Mouse (Mus musculus) ES-CJ7 (cell line): ENCODE data around the gene Ccnd1.

Experiments used
- DNase-seq: peaks from one replicate; pipeline ENCODE4 v3.0.0; 2011; ENCODE audit warnings: low read depth, low spot score

Gene Ccnd1

DNA sequence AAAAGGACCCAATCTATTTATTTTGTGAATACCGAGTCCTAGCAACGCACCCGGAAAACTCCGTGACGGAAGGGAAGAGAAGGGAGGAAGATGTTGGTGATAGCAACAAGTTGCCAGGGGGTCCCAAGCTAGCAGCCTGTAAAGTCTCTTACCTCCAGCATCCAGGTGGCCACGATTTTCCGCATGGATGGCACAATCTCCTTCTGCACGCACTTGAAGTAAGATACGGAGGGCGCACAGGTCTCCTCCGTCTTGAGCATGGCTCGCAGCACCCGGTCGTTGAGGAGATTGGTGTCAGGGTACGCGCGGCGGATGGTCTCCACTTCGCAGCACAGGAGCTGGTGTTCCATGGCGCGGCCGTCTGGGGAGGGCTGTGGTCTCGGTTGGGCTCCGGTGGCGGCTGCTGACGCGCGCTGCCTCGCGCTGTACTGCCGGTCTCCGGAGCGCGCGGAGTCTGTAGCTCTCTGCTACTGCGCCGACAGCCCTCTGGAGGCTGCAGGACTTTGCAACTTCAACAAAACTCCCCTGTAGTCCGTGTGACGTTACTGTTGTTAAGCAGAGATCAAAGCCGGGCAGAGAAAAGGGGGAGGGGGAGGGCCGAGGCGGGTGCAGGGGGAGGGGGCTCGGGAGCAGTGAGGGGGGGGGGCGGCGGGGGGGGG, at the start of gene Ccnd1:
Ccnd1 (minus strand) TSS at position 582 of the 659 bp plus-strand sequence.
- DNase-seq: peak; percentile 96

DNA sequence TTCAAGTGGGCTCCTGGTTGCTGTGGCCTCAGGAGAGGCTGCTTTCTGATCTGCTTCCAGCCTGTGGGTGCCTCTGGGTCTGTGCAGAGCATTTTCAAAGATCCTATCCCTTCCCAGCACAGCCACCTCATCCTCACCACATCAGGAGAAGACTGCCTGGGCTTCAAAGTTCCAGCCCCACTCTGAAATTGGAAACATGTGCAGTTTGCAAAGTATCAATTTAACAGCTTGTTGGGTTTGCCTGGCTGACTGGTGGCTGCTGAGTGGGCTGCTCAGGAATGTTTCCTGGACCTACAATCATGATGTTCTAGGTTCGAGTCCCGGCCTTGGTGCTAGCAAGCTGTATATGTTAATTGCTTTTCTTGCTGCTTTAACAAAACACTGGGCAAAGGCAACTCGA, 49.1 kb upstream of the Ccnd1 start:
- no peak for DNase-seq

DNA sequence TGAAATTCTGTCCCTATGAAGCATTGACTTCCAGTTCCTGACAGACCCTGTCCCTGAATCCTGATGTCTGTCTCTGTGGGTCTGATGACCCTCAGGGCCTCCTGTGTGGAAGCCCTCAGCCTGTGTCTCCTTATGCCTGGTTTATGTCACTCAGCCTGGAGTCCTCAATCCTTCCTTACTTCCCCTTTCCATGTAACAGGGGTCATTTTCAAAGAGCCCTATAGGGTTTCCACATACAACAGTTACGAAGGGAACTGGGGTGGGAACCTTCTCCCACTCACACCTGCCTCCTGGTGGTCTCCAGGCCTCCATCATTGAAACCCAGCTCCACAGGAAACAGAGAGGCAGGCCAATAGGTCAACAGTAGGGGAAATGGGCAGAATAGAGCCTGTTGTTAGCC, 45.4 kb upstream of the Ccnd1 start:
- DNase-seq: no peak

DNA sequence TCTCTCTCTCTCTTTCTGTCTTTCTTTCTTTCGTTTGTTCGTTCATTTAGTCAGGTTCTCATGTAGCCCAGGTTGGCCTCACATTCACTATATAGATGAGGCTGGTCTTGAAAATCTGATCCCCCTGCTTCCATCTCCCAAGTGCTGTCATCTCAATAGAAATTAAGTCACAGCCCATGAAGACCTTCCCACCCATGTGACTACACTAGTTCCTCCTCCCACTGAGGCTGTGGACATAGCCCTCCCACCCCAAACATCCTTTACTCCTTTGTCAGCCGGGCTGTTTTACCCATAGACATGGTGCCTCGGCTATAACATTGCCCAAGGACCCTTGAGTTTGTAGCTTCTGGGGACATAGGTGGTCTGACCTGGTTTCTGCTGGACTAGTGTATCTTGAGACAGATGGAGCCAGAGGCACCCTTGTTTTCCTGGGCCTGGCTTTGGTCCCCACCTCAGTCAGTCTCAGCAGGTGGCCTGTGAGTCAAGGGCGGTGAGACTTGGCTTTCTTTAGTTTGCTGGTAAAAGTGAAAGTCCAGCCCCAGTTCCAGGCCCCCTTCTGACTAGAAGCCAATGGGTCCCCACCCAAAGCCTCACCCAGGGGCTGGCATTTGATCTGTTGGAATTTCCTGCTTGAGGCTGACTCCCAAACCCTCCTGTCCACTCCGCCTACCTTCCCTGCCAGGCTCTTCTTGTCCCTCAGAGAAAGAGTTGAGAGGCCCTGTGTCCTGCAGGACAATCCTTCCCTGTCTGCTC, 42.8 kb upstream of the Ccnd1 start:
- peak; percentile 9 for DNase-seq

DNA sequence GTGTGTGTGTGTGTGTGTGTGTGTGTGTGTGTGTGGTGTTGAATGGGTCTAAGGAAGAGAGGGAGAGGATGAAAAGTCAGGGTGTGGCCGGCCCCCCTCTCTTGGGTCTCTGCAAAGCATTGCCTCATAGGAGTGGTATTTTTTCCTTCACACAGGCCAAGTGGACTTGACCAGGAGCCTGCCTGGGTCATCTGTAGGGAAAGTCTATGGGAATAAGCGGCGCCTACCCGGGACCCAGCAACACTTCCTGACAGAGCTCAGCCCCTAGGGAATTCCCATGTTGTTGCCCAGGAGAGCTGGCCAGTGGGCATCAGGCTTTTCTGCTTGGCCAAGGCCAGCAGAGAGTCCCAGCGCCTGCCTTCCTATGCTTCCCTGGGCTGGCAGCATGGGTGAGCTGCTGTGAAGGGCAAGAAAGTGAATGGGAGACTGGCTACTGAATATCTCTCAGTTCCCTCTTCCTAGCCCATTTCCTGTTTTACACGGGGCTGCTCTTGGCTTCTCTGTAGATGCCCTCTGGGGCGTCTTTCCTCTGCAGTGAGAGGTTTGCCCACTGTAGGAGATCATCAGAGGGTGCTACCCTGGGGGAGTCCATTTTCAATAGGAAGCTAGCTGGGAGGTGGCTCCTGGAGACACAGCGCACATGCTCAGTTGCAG, 41.8 kb upstream of the Ccnd1 start:
- DNase-seq: no peak

DNA sequence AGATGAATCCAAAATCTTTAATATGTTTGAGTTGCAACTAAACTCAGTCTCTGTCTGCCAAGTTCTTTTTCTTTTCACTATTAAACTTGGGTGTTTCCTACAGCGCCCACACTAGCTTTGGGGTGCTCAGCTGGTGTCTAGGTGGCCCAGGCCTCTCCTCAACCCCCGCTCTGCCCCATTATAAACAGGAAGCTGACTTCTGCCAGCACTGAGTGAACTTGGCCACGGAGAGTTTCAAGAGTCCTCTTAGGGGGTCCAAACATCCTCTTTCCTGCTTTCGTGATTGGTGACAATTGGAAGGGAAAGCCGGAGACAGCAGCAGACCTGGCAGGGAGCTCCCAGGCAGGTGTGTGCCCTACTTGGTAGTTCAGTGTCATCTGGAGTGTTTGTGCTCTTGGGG, 40.1 kb upstream of the Ccnd1 start:
- DNase-seq: no peak

DNA sequence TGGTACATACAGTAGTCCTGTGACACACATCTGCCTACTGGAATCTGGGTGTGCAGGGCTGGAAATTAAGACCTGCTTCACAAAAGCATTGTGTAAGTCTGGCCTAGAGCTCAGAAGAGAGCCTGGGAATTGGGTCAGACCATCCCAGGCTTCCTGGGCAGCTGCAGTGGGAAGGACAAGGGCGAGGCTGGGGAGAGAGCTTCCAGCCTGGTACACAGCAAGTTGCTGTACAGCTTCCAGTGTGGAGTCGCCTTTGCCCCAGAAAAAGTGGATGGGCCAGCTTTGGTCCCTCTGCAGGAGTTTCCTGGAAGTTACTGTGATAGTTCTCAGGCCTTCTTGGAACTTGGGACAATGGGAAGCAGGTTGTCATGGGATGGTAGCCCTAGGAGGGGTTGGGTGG, 37.4 kb upstream of the Ccnd1 start:
- DNase-seq: no peak

DNA sequence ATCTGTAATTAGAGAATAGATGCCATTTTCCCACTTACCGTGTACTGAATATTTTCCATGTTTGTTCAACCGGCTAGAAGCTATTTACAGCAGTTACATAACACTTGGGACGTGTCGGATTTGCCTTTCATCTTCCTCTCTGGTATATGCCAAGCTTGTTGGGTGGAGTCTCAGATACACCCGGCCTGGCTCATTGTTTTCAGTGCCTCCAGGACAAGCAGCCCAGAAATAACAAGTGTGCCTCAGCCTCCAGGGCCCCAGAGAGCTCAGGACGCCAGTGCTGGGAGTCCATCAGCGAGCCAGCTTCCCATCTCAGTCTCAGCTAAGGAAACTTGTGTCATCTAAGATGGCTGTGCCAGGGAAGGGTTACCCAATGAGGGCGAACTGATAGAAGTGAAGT, 33.7 kb upstream of the Ccnd1 start:
- no peak for DNase-seq

DNA sequence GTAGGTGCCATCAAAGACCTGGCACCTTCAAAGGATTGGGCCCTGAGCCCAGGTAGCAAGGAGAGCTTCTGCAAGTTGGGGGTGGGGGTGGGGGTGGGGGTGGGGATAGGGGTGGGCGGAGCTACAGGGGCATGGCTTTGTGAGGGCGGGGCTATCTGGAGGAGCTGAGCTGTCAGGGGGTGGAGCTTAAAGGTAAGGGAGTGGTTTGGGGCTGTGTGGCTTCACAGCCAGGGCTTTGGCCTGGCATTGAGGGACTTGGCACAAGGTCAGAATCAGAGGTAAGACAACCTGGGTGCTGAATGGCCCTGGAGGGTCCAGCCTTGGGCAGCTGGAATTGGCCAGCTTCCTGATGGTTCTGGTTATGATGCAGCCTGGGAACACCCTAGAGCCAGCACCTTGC, 32.0 kb upstream of the Ccnd1 start:
- no peak for DNase-seq

DNA sequence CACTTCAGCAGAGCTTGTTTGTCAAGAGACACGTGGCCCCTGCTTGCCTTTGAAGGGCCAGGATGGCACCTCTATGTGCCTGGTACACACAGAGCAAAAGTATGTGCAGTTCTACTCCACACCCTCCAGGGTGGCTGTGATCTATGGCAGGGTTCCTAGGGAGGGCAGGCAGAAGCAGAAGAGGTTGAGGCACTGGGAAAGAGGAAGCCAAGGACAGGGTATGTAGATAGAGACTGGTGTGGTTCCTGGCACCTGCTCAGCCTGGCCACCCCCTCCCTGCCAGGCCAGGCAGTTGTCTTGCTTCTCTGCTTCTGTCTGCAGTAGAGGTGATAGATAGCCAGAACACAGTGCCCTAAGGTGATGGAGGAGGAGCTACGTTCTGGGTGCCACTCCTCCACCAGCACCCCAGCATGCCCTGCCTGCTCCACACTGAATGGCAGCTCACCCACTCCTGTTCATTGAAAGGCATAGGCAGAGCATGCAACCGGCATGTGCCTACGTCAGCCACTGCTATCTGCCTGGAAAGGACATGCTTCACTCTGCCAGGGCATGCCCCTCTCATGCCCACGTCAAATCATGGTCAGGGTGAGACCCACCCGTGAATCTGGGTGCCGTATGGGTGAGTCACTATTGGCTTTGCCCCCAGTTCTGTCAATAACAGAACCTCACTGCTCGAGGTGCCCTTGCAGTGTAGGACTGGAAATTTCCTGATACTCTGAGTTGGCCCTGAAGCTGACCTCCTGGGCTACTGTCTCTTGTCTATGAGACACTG, 31.5 kb upstream of the Ccnd1 start:
- DNase-seq: no peak

DNA sequence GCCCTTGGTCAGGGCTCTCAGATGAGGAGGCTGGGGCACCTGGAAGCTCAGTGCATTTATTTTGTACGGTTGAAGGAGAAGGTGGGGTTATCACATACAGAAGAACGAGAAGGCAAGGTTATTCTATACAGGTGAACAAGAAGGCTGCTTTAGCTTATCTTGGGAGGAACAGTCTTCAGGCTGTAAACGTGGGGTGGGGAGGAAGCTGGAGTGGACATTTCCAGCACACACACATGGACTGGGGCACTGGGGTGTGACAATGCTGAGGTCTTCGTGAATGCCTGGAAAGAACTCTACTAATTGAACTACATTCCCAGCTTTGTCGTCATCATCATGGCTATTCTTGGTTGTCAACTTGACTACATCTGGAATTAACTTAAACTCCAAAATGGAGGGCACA, 26.2 kb upstream of the Ccnd1 start:
- no peak for DNase-seq

DNA sequence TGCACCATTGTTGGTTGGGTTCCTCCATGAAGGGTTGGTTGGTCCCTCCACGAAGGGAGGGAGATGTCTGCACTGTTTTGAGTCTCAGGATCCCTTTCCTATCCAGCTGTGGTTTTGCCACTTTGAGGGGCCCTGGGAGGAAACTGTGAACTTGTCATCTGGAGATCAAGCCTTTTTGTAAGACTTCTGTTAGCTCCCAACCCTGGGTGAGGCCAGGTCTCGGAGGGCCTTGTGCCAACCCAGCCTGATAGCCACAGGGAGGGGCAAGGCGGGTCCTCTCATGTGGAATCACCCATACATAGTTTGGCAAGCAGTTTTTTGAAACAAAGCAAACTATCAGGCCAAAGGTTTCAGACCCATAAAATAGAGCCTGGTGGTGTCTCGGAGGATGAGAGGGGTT, 24.6 kb upstream of the Ccnd1 start:
- no peak for DNase-seq

DNA sequence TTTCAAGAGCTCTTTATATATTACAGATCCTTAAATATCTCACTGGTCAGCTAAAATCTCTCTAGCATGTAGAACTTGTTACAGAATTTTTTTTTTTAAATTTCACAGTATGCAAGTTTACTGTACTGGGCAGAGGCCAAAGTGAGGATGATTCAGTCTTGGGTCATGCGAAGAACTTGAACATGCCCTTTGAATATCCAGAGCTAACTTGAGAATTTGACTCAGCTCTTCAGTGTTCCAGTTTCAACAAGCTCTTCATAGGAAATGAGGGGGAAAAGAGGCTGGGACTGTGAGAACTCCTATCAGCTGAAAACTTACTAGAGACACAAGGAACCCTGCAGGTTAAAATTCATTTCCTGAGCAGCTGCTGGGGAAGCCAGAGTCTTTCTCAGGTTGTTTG, 24.2 kb upstream of the Ccnd1 start:
- DNase-seq: no peak

DNA sequence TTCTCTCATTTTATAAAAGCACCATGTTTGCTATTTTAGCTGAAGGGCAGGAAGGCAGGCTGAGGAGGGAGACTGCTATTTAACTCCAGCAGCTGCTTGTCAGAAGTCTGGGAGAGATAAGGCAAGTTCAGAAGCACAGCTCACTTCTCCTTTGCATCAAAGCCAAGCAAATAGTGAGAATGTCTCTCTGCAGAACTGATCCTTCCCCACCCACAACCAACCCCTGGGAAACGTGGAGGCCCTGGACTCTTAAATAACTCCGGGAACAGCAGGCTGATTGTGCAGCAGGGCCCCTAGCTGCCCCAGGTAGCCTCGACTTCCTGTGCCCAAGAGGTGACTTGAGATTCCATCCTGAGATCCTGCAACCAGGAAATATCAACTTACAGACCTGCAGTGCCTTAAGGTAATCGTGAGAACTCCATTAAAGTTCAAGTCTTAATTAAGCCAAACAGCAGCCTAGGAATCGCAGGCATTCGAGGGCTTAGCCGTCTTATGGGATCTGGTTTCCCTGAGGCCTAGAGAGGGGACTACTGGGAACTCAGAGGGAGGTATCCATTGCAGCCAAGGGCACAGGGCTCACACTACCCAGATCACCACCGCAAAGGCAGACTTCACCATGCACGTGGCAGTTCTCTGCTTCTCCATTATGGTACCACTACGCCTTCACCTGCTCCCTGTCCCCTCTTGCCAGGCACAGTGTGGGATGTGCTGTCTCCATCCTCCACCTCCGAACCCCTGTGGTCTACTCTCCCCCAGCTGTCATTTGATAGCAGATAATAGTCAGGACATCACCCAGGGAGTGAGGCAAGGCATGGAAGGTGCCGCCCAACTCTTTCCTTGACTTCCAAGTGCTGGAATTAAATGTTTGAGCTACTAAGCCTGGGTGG, 19.0 kb upstream of the Ccnd1 start:
- no peak for DNase-seq

DNA sequence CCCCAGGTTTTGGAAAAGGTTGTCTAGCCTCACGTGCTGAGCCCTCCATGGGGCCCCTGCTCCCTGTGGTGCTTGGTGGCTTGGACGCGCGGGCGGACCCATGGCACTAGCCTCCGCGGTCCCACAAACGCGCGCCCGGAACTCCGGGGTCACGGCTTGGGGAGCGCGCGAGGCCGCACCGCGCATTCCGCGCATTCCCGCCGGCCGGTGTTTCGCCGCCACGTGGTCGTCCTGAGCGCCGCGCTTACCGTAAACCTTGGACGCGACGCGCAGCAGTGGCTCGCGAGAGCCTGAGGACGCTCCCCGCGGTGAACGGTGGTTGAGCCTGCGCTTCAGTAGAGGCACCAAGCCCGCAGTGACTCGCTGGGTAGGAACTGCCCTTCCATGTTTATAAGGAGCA, 3.5 kb upstream of the Ccnd1 start:
- peak; percentile 94 for DNase-seq

DNA sequence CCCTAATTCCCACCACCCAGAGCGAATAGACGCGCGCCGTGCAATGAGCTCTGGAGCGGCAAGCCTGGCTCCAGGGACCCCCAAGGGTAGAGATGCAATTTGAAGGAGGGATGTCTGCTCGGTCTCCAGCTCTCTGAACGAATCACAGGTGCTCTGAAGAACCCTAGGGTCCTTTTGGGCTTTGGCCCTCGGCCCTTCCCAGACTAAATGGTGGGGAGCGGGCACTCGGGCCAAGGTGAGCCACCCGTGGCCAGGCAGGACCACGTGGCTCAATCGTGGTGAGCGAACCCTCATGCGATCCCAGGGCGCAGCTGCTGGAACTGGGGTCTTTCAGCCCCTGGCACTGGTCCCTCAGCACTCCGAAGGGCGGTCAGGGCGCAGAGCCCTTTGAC, 3.0 kb upstream of the Ccnd1 start:
- peak; percentile 61 for DNase-seq

DNA sequence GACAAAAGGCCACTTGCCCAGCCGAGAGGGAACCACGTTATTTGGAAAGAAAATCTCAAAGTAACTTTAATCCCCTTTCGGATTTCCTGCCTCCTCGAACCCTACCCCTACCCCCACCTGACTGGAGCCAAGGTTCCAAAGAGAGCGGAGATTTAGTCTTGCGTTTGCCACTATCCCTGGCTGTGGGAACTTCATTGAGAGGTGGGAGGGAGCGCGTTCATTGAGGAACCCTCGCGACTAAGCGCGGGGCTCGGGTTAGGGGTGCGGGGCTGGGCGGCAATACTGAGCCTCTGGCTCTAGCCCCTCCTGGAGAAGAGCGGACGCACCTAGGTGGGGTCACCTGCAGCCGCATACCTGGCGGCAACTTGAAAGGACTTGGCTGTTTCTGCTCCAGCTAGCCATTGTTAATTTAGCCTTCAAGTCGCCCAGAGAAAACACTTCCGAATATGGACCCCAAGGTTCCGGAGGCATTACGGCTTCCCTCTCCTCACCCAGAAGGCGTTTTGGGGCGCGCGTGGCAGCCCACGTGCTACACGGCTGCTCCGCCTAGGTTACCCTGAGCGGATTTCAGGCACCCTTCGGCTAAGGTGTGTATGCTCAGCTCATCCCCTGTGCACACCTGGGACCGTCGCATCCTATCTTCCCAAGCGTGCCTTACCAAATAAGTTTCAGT, 2.5 kb upstream of the Ccnd1 start:
- DNase-seq: peak; percentile 83

DNA sequence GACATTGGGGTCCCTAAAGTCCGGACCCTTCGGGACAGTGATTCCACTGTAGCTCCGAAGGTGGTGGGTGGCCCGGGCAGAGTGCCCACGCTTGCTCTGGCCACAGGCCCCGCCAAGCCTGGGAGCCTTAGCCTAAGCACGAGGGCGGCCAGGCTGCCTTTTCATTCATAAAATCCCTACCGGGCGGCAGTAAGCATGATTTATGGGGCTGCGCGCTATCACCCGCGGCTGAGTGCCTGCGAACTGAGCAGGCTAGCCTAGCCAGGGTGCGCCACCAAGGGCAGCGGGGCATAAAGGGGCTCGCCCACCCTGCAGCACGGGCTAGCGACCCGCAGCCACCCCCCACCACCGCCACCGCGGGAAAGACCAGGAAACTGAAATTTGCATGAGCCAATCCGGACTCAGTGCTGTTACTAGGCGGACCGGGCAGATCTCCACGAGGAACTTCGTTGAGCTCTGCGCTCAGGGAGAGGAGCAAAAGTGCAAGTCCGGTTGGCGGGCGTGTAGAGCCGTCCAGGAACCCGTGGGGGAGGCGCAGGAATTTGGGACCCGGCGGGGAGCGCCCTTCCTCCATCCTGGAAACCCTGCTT, 1.6 kb upstream of the Ccnd1 start:
- peak; percentile 98 for DNase-seq

DNA sequence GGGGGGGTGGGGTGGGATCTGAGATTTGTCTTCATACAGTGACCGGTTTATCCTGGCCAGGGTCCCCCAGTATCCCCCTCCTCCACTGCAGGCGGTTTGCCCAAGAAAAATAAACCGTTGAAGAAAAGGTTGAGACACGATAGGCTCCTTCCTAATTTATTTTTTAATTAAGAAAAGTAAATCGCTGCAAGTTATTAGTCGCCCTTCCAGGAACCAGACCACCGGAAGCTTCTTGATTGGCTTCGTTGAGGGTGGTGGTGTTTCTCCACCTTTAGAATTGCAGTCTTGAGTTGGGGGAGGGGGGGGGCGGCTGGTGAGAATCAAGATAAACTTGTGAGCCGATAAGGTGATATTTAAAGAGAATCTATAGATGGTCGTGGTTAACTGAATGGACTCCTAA, 860 bp upstream of the Ccnd1 start:
- DNase-seq: peak; percentile 46

DNA sequence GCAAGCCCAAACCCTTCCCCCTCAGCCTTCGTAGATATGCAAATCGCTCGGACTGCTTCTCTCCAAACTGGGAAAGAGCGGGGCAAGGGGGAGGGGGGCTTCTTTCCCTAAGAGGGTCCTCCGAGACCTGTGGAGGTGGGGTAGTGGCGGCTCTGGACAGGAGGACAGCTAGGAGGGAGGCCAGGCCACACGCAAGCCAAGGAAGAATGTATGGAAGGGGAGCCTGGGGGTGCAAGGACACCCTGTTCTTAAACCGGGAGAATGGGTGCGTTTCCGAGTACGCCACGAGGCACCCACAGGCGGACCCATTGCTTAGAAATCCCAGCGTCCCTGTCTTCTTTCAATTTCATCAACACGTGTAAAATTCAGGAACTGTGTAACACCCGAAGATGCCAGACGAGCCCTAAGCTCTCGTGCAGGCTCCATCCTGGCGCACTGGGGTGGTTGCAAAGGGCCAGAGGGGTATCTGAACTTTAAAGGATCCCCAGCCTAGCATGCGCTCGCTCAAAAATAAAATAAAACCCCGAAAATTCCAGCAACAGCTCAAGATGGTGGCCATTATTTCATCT, 362 bp upstream of the Ccnd1 start:
- no peak for DNase-seq
